Mouse (Mus musculus) CH12.LX (cell line): Measurements from ENCODE around the gene Pom121l2.

Source experiments
- CHD2 ChIP-seq: IDR thresholded peaks from 2 replicates; pipeline ENCODE4 v1.6.1; 2011; ENCODE audit warnings: low read length, improper control_type of control experiment
- CTCF ChIP-seq, 2 experiments: IDR thresholded peaks in 1 of 2; conservative IDR thresholded peaks in 1 of 2; 2 replicates each; pipeline ENCODE4 v1.5.1; 2011 to 2012; ENCODE audit warnings: low read depth in 2 of 2, low read length in 2 of 2, improper control_type of control experiment in 1 of 2, inconsistent platforms in 1 of 2, mild to moderate bottlenecking in 1 of 2, moderate library complexity in 1 of 2
- MAFK ChIP-seq: IDR thresholded peaks from 2 replicates; pipeline ENCODE4 v1.6.1; 2011; ENCODE audit warnings: low read length, improper control_type of control experiment; ENCODE audit not compliant: insufficient replicate concordance
- MAX ChIP-seq: IDR thresholded peaks from 2 replicates; pipeline ENCODE4 v1.6.1; 2011; ENCODE audit warnings: low read length, improper control_type of control experiment
- POLR2A ChIP-seq: IDR thresholded peaks from 2 replicates; pipeline ENCODE4 v1.6.1; 2011; ENCODE audit warnings: low read depth, mild to moderate bottlenecking, improper control_type of control experiment, low read length
- POLR2AphosphoS2 ChIP-seq: IDR thresholded peaks from 2 replicates; pipeline ENCODE4 v1.6.1; 2011; ENCODE audit warnings: low read depth, low read length, improper control_type of control experiment
- UBTF ChIP-seq: IDR thresholded peaks from 2 replicates; pipeline ENCODE4 v1.6.1; 2012; ENCODE audit warnings: low read depth, mild to moderate bottlenecking, inconsistent platforms, low read length, improper control_type of control experiment, moderate library complexity
- USF1 ChIP-seq: IDR thresholded peaks from 2 replicates; pipeline ENCODE4 v1.6.1; 2014; ENCODE audit warnings: low read depth, mild to moderate bottlenecking, inconsistent platforms, low read length, improper control_type of control experiment
- ZMIZ1 ChIP-seq: IDR thresholded peaks from 2 replicates; pipeline ENCODE4 v1.6.1; 2012; ENCODE audit warnings: low read depth, mild to moderate bottlenecking, inconsistent platforms, low read length, improper control_type of control experiment

- TF ChIP-seq MAFK (peak; percentile 88), UBTF (no peak), POLR2A (no peak), POLR2AphosphoS2 (no peak), CTCF (conservative IDR thresholded peaks at IDR 0.05 in 1 of 2, IDR thresholded peaks at IDR 0.05 in 1 of 2; ENCODE audit: low read depth in 2 of 2, low read length in 2 of 2) (no peak), USF1 (no peak), MAX (no peak; the same call in 1 of the 2 replicates), CHD2 (no peak), ZMIZ1 (no peak)
Observed at GRCm38 (mm10) chr13:22026058-22027031, 45.4 kb downstream of the Pom121l2 start.
